Mouse (Mus musculus): Measurements from ENCODE around the gene Nacad.

The Nacad gene

DNA sequence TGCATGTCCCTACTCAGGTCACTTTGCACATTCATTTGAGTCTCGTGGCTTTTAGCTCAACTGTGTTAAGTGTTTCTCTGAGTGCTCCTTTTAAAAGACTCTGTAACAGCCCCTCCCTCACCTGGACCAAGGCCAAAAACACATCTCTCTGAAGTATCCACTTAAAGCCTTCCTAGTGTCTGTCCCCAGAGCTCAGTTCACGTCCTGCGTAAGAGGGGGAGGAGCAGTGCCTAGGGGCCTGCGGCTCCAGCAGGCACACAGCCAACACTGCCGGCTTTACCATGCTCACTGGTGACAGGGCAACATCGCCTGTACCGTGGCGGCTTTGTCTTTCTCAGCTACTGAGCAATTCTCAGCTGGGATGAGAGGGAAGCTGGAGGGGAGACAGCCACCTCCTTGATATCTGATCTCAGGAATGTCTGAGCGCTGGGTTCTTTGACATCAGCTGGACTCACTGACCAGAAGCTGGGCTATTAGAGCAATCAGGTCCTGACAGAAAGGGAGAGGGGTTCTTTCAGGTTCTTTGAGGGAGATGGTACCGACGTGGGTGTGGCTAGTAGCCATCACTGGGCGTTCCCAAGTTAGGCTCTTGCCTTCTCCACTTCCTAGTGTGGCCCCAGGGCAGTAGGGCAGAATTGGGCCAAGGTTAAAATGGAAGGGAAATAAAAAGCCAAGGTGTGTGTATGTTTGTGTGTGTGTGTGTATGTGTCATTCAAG lies 1.8 kb downstream of the Nacad start:
- DNase-seq (ENCODE audit: low spot score) = peak; percentile 69

DNA sequence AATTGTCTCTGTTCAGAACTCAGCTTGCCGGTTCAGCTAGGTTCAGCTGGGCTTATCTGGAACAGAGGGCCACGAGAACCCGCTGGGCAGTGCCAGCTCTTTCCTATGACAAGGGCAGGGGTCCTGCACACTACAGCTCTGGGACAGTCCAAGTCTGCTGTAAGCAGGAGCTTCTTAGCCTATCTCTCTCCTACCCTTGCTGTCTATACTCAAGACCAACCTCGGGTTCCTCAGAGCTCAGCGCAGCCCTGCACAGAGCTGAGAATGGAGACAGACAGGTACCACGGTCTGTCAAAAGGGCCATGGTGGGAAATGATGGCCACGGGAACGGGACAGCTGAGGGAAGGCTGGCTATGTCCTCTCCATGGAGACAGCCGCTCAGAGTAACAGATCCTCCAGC lies 2.6 kb downstream of the Nacad start:
- no peak for DNase-seq (ENCODE audit: low spot score)

DNA sequence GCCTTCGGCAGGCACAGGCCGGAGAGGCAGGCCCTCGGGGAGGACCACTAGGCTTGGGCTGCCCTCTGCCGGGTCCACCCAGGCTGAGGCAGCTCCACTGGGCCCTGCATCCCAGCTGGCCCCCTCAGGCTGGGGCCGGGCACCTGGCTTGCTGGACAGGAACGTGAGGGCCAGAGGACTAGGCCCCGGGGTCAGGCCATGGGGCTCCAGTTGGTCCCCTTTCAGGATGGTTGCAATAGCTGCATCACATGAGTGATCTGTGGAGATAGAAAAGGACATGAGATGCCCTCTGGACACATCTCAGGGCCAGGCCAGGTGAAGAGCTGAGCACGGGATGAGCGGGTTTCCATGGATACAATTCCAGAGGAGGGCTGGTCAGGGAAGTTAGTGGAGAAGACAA lies 3.2 kb downstream of the Nacad start:
- DNase-seq (ENCODE audit: low spot score) = no peak

DNA sequence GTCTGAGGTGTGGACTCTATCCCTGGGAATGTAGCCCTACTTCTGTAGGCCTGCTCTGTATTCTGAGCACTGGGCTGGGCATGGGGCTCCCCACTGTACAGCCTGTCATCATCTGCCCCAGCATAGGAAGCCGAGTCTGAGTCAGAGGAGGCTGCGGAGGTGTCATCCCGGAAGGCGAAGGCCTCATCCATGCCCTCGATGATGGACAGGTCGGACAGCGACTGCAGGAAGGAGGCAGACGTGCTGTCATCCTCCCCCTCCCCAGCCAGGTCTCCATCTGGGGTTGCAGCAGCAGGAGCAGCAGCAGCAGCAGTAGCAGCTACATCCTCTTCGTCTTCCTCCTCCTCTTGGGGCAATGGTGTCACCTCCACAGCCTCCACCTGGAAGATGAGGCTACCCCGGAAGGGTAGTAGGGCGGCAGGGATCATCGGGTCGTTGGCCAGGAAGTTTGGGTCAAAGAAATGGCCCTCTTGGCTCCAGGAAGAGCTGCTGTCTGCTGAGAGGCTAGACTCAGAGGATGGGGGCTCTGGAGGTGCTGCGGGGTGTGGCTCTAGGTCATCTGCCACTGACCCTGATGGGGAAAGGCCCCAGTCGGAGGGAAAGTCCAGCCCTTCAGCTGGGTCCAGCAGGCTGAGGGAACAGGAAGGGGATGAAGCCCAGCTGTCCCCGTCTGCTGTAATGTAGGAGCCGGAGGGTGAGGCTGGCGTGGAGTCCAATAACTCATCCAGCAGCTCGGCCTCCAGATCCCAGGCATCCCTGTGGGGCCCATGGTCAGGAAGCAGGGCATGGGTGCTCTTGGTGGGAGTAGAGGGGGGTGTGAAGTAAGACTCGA lies 4.0 kb downstream of the Nacad start:
- DNase-seq (ENCODE audit: low spot score) = no peak

DNA sequence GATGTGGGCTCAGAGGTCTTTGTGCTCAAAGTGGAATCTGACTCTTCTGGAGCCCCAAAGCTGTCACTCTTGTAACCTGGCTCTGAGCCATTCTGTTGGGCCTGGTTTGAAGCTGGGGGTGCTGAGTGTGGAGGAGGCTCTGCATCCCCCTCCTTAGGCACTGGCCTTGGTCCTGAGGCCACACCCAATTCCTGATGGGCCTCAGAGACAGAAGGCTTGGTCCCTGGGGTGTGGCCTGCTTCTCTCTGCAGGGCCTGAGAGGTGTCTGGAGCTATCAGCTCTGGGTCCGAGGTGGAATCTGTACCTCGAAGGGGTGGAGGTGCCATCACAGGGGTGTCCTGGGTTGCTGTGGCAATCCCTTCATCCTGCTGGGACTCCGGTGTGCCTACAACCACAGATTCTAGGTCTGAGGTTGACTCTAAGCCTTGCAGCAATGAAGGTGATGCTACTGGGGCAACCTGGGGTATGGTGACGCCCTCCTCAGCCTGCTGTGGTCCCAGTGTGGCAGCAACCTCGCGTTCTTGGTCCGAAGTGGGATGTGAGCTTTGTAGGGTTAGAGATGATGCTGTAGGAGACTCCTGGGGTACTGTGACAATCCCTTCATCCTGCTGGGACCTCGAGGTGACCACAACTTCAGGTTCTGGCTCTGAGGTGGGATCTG lies 5.4 kb downstream of the Nacad start:
- DNase-seq (ENCODE audit: low spot score) = no peak

DNA sequence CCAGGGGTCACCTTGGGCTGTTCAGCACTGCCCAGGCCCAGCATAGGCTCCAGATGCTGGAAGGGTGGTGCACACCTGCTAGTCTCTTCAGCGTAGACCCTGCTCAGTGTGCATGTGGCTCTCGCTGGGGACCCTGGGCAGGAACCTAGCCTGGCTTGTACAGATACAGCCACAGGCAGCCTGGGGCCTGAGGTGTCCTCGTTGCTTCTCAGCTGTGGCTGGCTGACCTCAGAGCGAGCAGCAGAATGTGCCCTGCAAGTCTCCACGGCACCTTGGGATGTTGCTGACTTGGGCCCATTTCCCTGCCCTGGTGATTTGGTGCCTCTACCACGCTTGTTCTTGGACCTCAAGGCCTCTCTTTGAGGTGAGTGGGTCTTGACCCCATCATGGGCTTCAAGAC lies 6.0 kb downstream of the Nacad start:
- DNase-seq (ENCODE audit: low spot score) = no peak

DNA sequence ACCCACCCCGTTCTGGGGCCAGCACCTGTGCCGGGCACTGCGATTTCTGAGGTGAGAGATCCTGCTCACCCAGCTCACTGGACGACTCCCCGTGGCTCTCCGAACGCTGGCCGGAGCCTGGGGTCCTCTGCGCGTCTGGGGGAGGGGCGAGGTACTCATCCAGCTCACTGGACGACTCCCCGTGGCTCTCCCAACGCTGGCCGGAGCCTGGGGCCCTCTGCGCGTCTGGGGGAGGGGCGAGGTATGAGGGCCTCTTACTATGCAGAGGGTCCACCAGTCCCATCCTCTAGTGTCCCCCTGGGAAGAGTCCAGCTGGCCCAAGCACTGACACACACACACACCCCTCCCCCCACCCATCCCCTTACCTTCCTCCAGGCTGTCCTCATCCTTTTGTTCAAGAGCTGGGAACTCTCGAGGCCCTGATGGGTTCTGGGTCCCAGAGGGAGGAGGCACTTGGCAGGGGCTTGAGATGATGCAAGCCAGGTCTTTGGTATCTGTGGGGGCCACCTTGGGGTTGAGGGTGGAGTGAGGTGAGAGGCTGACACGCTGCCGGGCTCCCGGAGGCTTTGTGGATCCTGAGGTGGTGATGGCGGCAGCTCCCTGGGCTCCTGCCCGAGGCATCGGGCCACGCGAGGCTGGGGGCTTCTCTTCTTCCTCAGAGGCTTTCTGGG lies 6.7 kb downstream of the Nacad start:
- peak; percentile 28 for DNase-seq (ENCODE audit: low spot score)

DNA sequence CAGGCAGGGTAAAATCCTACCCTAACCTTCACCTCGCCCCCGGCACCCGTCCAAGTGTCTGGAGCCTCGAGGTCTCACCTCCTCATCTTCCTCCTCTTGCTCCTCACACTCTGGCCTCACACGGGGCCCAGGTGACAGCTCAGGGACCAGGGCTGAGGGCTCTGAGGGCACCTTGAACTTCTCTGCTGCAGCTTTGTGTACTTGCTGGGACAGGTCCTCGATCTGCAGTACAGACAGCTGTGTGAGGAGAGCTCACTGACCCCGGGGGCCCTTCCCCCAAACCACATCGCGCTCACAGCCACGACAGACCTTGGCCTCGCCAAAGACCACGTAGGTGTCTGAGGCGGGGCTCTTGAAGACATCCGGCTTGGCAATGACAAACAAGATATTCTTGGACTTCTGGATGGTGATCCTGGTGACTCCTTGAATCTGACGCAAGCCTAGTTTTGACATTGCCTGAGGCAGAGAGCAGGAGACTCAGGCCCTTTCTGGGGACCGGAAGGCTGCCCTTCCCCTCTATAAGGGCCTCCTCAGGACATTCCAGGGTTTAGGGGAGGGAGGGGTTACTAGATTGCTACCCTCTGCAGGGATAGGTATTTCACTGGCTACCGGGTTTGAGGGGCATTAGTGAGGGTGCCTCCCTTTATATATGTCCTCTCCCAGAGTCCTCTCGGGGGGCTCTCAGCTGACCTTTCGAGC lies 7.5 kb downstream of the Nacad start:
- DNase-seq (ENCODE audit: low spot score) = no peak

DNA sequence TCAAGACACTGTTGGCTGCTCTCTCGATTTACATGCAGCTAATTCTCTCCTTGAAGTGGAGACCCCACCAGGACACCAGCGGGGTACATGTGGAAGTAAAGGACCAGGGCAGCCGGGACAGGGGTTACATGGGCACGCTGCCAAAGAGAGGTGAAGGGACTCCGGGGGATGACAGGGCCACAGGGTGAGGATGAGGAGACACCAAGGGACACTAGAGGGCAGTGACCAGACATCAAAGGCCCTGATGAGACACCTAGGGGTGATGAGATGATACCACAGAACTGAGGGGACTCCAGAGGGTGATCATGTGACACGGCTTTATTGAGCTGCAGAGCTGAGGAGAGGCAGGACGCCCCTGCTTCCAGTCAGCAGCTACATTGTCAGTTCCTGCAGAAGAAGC lies 8.3 kb downstream of the Nacad start:
- no peak for DNase-seq (ENCODE audit: low spot score)

DNA sequence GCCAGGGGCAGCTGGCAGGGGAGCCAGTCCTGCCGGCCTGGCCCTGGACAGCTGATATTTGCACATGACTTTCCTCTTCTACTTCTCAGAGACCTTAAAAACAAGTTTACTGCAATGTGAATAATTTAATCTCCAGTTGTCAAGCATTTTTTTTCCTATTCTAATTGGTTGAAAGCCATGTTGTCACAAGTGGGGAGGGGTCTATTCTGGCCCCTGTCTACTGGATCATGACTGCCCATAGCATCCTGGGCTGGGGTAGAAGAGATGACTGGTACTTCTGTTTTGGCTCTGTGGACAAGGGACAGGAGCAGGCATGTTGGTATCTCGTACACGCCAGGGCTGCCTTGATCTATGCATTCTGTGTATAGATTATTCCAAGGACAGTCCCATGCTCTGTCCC lies 9.2 kb downstream of the Nacad start:
- DNase-seq (ENCODE audit: low spot score) = no peak

DNA sequence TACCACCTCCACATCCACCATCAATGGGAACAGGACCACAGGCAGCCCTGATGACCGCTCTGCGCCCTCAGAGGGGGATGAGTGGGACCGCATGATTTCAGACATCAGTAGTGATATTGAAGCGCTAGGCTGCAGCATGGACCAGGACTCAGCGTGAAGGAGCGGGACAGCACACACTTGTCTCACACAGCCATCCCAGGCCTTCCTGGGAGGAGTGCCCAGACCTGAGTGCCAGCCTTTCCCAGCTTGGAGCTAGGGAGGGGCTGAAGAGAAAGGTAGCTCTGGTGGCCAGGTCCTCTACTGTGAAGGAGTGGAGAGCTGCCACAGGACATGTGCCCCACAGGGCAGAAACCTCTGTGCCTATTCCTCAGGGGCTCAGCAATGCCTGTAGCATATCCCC lies 9.6 kb downstream of the Nacad start:
- DNase-seq (ENCODE audit: low spot score) = no peak

DNA sequence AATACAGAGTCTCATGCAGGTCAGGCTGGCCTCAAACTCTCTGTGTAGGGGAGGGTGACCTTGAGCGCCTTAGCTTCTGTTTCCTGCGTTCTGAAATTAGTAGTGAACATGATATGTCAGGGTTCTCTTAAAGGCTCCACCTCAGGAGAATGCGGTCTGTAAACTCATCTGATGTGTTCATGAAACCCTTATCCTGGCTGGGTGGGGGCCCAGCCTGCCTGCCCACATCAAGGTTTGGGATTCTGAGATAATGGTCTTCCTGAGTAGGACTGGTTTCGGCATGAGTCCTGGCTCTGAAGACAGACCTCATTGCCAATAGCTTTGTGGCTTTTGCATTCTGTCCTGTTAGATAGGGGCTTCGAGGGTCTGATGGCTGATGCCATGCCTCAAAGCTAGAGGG lies 10.5 kb downstream of the Nacad start:
- no peak for DNase-seq (ENCODE audit: low spot score)

DNA sequence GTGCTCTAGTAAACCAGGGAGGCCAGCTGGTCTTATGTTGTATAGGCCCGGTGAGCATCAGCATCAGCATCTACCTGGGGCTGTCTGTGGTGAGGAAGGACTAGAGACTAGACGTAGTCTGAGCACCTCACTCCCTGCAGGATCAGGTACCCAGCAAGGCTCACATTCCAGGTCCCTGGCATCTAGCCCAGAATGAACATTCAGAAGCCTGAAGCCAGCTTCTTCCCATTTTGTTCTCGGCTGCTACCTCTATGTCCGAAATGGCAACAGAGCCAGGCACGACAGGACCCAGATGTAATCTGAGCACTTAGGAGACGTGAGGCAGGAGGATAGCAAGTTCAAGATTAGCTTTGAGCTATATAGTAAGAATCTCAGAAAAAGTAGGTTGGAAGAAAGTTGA lies 11.0 kb downstream of the Nacad start:
- no peak for DNase-seq (ENCODE audit: low spot score)

DNA sequence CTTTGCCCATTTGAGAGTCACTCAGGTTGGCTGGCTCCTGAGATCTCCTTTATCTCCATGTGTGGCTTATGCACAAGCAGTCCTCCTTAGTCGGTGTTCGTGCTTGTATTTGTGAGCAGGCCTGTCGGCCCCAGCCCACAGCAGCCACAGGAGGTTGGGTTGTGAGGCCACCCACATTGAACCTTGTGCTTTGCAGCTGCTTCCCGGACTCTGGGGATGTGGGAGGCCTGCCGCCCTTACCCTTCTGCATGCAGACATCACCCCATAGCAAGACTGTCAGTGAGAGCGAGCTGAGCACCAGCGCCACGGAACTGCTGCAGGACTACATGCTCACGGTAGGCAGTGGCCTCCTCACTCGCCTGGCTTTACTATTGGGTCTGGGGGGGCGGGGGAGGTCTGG lies 12.4 kb downstream of the Nacad start:
- DNase-seq (ENCODE audit: low spot score) = no peak

DNA sequence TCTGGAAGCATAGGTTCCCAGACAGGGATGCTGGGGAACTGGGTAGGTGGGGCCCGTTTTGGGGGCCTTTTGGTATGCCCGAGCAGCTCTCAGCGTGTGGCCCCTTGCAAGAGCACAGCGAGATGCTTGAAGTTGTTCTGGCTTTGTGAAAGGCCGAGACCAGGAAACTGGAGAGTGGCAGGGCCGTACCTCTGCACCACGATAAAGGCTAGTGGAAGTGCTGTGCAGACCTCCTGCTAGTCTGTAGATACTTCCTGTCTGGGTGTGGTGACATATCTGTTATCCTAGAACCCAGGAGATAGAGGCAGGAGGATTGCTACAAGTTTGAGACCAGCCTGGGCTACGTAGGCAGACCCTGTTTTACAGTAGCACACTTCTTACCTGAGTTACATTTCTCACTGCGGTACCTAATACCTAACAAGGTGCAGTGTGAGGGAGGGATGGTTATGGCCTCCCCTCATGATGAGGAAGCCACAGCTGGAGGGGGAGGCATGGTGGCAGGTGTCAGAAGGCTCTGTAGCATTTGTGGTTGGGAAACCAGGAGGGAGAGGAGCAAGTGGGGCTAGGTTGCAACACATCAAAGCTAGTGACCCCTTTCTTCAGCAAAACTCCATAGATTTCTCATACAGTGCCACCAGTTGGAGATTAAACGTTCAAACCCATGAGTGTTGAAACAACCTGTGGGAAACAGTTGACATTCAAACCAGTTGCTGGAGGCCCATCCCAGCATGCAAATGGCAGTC lies 14.7 kb downstream of the Nacad start:
- DNase-seq (ENCODE audit: low spot score) = no peak

DNA sequence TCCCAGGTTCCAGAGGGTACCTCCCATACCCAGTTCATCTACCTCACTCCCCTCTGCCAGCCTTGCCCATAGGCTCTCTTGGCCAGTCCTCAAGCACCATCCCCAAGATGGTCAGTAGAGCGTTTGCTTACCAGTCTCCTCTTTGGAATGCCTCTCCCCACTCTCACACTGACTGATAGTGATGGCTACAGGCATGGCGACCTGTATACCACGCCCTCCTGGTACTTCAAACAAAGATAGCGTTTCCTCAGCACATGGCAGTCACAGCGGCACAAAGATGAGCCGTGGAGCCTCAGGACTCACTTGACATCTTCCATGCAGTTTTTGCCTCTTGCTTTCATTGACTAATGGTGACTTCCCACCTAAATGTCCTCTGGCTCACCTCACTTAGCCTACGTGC lies 16.0 kb downstream of the Nacad start:
- DNase-seq (ENCODE audit: low spot score) = no peak

DNA sequence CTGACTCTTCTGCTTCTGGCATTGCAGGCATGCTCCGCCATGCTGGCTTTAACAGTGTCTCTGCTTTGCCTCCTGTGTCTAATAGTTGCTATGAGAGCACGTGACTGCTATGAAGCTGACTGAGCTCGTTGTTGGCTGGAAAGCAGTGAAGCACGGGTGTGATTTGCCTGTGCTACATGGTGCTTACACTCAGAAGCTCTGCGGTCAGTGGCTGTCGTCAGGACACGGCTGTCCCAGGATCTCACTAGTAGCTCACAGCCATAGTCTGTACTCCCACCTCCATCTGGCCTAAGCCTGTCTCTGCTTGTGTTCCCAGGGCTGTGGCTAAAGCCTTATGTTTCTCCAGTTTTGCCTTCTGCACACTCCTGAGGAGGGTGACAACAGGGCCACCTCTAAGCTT lies 17.6 kb downstream of the Nacad start:
- DNase-seq (ENCODE audit: low spot score) = no peak

DNA sequence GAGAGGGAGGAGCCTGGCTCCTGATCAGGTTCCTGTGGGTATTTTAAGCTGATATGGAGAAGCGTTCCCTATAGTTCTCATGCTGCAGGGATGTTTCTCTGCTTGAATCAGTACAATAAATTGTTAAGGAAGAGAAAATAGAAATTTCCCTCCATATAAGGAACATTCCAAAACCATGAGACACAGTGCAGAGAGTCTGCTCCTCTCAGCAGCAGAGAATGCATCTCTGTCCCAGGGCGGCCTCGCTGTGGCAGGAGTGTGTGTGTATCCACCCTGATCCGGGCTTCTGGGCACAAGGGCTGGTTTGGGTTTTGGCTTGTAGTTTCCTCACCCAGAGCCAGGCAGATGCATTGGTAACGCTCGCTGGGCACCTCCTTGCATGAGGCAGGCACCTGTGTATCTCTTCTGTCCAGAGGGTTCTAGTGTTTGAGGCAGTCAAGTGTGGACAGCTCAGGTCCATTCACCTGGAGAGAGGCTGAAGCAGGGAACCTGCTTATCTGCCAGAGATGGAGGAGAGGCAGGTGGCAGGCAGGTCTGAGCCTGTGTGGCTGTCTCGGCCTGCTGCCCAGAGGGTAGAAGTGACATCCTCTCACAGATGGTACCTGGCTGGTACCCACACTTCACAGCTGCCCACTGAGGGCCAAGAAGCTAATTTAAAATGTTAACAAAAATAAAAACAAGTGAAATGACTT lies 18.5 kb downstream of the Nacad start:
- DNase-seq (ENCODE audit: low spot score) = no peak

DNA sequence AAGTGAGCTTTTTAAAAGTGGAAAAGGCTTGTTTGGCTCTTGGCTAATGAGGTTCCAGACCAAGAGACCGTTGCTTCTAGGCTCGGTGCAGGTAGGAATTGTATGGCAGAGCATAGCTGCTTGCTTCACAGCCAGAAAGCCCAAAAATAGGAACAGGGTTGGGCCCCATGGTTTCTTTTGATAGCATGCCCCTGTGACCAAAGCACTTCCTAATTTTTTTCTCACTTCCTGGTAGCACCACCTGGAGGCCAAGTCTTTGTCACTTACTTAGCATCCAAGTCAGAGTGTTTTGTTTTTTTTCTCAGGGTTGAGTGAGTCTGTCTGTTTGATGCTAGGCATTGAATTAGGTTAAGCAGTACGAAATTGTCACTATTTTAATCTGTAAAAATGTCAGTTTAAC lies 19.2 kb downstream of the Nacad start:
- no peak for DNase-seq (ENCODE audit: low spot score)

DNA sequence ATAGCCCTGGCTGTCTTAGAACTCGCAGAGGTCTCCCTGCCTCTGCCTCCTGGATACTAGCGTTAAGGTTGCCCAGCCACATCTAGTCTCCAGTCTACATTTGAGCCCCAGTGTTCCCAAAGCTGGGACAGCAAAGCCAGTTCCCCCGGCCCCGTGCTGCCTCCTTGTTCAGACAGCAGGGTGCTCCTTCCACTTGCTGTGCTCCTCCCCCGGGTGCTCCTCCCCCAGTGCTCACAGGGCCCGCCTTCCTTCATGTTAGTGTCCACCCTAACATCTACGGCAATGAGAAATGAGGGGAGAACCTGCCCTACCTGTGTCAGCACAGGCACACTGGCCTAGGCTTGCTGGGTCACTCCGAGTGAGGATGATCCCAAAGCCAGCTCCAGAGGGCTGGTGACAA lies 20.1 kb downstream of the Nacad start:
- no peak for DNase-seq (ENCODE audit: low spot score)

DNA sequence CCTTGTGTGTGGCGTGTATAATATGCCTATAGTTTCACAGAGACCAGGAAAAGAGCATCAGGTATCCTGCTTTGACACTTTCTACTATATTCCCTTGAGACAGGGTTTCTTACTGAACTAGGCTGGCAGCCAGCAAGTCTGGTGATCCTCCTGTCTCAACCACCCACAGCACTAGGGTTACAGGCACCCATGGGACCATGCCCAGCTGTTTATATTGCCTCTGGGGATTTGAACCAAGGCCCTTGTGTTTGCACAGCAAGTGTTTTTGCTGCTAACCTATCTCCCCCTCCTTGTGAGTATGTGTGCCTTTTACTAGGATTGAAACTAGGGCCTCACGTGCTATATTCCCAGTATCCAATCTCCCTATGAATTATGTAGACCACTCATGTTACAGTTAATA lies 24.3 kb downstream of the Nacad start:
- no peak for DNase-seq (ENCODE audit: low spot score)
